Comparison of ENCODE assay signal across 14 mouse cellular contexts in genomic region chr12:12010592-12010991, GRCm38 (mm10).
"Had no signal": no experiment of that assay in that cellular context is flagged by ENCODE, and none has a peak within 500 bp of the region (broad histone marks: within the 10 kb centered on the region; RNA-seq: fewer than 3 reads in every experiment).

No protein-coding gene starts in this region.

- H3K9me3 ChIP-seq: intestine, embryonic 15.5 days; kidney, embryonic 15.5 days; liver, embryonic 13.5 days; lung, embryonic 15.5 days; megakaryocyte, embryonic 14.5 days; neural tube, embryonic 13.5 days had no signal

- H3K27me3 ChIP-seq: intestine, embryonic 15.5 days; kidney, embryonic 15.5 days; liver, embryonic 13.5 days; lung, embryonic 15.5 days; megakaryocyte, embryonic 14.5 days; neural tube, embryonic 13.5 days had no signal

- H3K4me2 ChIP-seq: intestine, embryonic 15.5 days; kidney, embryonic 15.5 days; liver, embryonic 13.5 days; lung, embryonic 15.5 days; neural tube, embryonic 13.5 days had no signal

- H3K36me3 ChIP-seq: intestine, embryonic 15.5 days; kidney, embryonic 15.5 days; liver, embryonic 13.5 days; lung, embryonic 15.5 days; neural tube, embryonic 13.5 days had no signal

- H3K9ac ChIP-seq: intestine, embryonic 15.5 days; kidney, embryonic 15.5 days; liver, embryonic 13.5 days; lung, embryonic 15.5 days; neural tube, embryonic 13.5 days had no signal

- H3K4me1 ChIP-seq: intestine, embryonic 15.5 days; kidney, embryonic 15.5 days; liver, embryonic 13.5 days; lung, embryonic 15.5 days; megakaryocyte, embryonic 14.5 days had no signal

- H3K4me3 ChIP-seq: intestine, embryonic 15.5 days; kidney, embryonic 15.5 days; left cerebral cortex, adult 2 months; liver, embryonic 13.5 days; lung, embryonic 15.5 days; megakaryocyte, embryonic 14.5 days; neural tube, embryonic 13.5 days had no signal

- ATAC-seq: intestine, embryonic 15.5 days had no signal

- H3K27ac ChIP-seq: intestine, embryonic 15.5 days; kidney, embryonic 15.5 days; left cerebral cortex, adult 2 months; liver, embryonic 13.5 days; lung, embryonic 15.5 days; neural tube, embryonic 13.5 days had no signal

- DNase-seq: kidney, adult 11 months; kidney, adult 8-10 months; kidney, postnatal 10 days; kidney, postnatal 36 days; layer of hippocampus, postnatal 36 days; liver, embryonic 13.5 days; thymus, adult 18-20 months; thymus, postnatal 36 days had no signal
